10 mouse cellular contexts compared by ENCODE assay signal in the genomic region with DNA sequence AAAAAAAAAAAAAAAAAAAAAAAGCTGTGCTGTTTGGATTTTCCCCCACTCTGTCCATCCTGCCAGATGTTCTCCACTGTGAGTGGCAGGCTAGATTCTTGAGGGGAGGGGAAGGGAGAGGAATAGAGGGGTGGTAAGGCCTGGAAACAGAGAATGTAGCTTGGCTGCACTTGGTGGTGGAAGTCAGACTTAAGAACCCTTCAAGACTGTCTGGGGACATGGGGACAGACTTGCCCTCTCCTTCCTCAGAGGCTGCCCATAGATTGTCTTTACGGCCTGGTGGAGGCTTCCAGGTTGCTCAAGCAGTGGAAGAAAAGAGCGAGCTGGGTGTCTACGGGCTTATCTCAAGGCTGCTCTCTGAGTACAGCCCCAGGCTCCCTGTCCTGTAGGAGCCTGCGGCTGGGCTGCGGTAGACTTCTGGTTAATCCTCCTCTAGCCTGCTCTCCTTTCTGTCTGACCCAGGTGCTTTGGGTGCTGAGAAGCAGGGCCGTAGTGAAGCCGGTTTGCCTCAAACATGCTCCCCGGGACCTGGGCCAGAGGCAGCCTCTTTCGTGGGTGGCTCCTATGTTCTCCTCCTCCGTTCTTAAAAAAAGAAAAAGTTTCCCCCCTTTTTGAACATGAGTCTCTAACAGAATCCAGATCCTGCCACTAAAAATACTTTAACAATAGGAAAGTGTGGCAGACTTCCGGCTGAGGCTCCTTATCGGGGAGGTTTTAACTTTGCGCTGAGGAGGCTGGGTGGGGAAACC. TPM values are rescaled to one million over a fixed set of nuclear protein-coding genes. Genes with fewer than 3 reads are reported as not detected.
DNase-seq lines count a peak whose midpoint lies in the region; ATAC-seq and TF ChIP-seq lines count a peak whose summit lies in the region.
"Had no signal": no experiment of that assay in that cellular context is flagged by ENCODE, and none has a peak within 500 bp of the region (broad histone marks: within the 10 kb centered on the region; RNA-seq: fewer than 3 reads in every experiment).

No protein-coding gene starts in this region.

- H3K4me2 ChIP-seq in kidney, postnatal 0 days (ENCODE audit: low read length): peak overlapping the region; percentile 18; the same call in 1 of the 2 replicates
- peak overlapping the region; percentile 50 for H3K4me2 ChIP-seq in heart, embryonic 15.5 days
- peak overlapping the region; percentile 40 for H3K4me2 ChIP-seq in liver, embryonic 13.5 days

- no peak overlapping the region for H3K9ac ChIP-seq in kidney, postnatal 0 days (ENCODE audit: low read depth, low read length)
- peak overlapping the region; percentile 52 for H3K9ac ChIP-seq in heart, embryonic 15.5 days
- no peak overlapping the region for H3K9ac ChIP-seq in liver, embryonic 13.5 days

- H3K4me1 ChIP-seq in kidney, postnatal 0 days (replicated peaks; ENCODE audit: insufficient read depth, low read length): peaks cover 15% of the 10 kb centered on the region
- H3K4me1 ChIP-seq in heart, embryonic 15.5 days (replicated peaks): peaks cover 60% of the 10 kb centered on the region
- peaks cover 30% of the 10 kb centered on the region for H3K4me1 ChIP-seq in liver, embryonic 13.5 days (replicated peaks)

- H3K27ac ChIP-seq in kidney, postnatal 0 days: peak overlapping the region; percentile 60
- peak overlapping the region; percentile 93 for H3K27ac ChIP-seq in heart, embryonic 15.5 days
- peak overlapping the region; percentile 62 for H3K27ac ChIP-seq in liver, embryonic 13.5 days

- no peak overlapping the region for H3K4me3 ChIP-seq in kidney, postnatal 0 days (replicated peaks; ENCODE audit: low read depth, low read length)
- H3K4me3 ChIP-seq in heart, embryonic 15.5 days: peak overlapping the region; percentile 4; the same call in 1 of the 2 replicates
- no peak overlapping the region for H3K4me3 ChIP-seq in liver, embryonic 13.5 days (replicated peaks)
- H3K4me3 ChIP-seq: erythroblast, embryonic 14.5 days had no signal

- 54% methylated on average over 13 of the region's 13 CpGs for WGBS in kidney, postnatal 0 days
- WGBS in heart, embryonic 15.5 days: 10% methylated on average over 13 of the region's 13 CpGs
- WGBS in liver, embryonic 13.5 days (ENCODE audit: insufficient replicate concordance): 17% methylated on average over 13 of the region's 13 CpGs

- no peak for DNase-seq in kidney, postnatal 0 days (ENCODE audit: low spot score)
- DNase-seq in kidney, postnatal 25 days: no peak
- DNase-seq in liver, embryonic 13.5 days: no peak
- DNase-seq in adipocyte (ENCODE audit: low spot score): no peak
- DNase-seq in embryo, embryonic 11 days: no peak
- no peak for DNase-seq in spleen, postnatal 10 days (ENCODE audit: low spot score in 2 of 2)

- no peak for ATAC-seq in kidney, postnatal 0 days (replicated peaks; ENCODE audit: low FRiP score, low read depth)
- ATAC-seq in common myeloid progenitor, adult 5-6 weeks (replicated peaks; ENCODE audit: low read depth, poor library complexity, severe bottlenecking): peak; percentile 17; the same call in 1 of the 2 replicates
- ATAC-seq in heart, embryonic 15.5 days (replicated peaks; ENCODE audit: insufficient number of reproducible peaks, insufficient read depth, low FRiP score, low read depth): no peak; the same call in 1 of the 2 replicates
- peak; percentile 49; the same call in 1 of the 2 replicates for ATAC-seq in liver, embryonic 13.5 days (ENCODE audit: low read depth)

- TF ChIP-seq CTCF in kidney, postnatal 0 days (IDR thresholded peaks at IDR 0.05; ENCODE audit: low read depth): no peak

- H3K27me3 ChIP-seq in kidney, postnatal 0 days (ENCODE audit: insufficient read depth, low read length): no peaks in the 10 kb centered on the region
- H3K27me3 ChIP-seq in heart, embryonic 15.5 days: no peaks in the 10 kb centered on the region
- H3K27me3 ChIP-seq in liver, embryonic 13.5 days: peaks cover 32% of the 10 kb centered on the region

- no peaks in the 10 kb centered on the region for H3K9me3 ChIP-seq in kidney, postnatal 0 days (replicated peaks; ENCODE audit: low read length)
- H3K9me3 ChIP-seq in heart, embryonic 15.5 days (replicated peaks): no peaks in the 10 kb centered on the region
- H3K9me3 ChIP-seq in liver, embryonic 13.5 days (replicated peaks): no peaks in the 10 kb centered on the region

- no peaks in the 10 kb centered on the region for H3K36me3 ChIP-seq in kidney, postnatal 0 days (ENCODE audit: insufficient read depth, low read length)
- no peaks in the 10 kb centered on the region for H3K36me3 ChIP-seq in heart, embryonic 15.5 days
- no peaks in the 10 kb centered on the region for H3K36me3 ChIP-seq in liver, embryonic 13.5 days
- H3K36me3 ChIP-seq: G1E had no signal

RNA-seq across cellular contexts. Expression of a gene that starts 7.0 kb away (rescaled TPM):
- polyA plus RNA-seq in kidney, postnatal 0 days (2015; fragmentation: Nextera tagmentation; extraction: Ambion mirVana): 8.6 and 9.5 TPM in 2 replicates
- total RNA-seq in common myeloid progenitor, adult 5-6 weeks (2017): 24.2 and 32.7 TPM in 2 replicates
- 10.6 and 12.5 TPM in 2 replicates for polyA plus RNA-seq in heart, embryonic 15.5 days (2015; fragmentation: Nextera tagmentation; extraction: Ambion mirVana)
- 0.43 and 0.56 TPM in 2 replicates for polyA plus RNA-seq in liver, embryonic 13.5 days (2015; fragmentation: Nextera tagmentation; extraction: Ambion mirVana)
- total RNA-seq: G1E had no signal

RNA-seq across cellular contexts. Expression of a gene that starts 23.0 kb away (rescaled TPM):
- polyA plus RNA-seq in kidney, postnatal 0 days (2015; fragmentation: Nextera tagmentation; extraction: Ambion mirVana): 77.1 and 79.5 TPM in 2 replicates
- 30.7 and 34.8 TPM in 2 replicates for total RNA-seq in common myeloid progenitor, adult 5-6 weeks (2017)
- polyA plus RNA-seq in heart, embryonic 15.5 days (2015; fragmentation: Nextera tagmentation; extraction: Ambion mirVana): 52.0 and 59.9 TPM in 2 replicates
- polyA plus RNA-seq in liver, embryonic 13.5 days (2015; fragmentation: Nextera tagmentation; extraction: Ambion mirVana): 29.6 and 31.7 TPM in 2 replicates

RNA-seq across cellular contexts. Expression of a gene that starts 32.0 kb away (rescaled TPM):
- 23.3 and 24.5 TPM in 2 replicates for polyA plus RNA-seq in kidney, postnatal 0 days (2015; fragmentation: Nextera tagmentation; extraction: Ambion mirVana)
- total RNA-seq in common myeloid progenitor, adult 5-6 weeks (2017): 0.78 TPM in 1 of 2 replicates, not detected in the other
- polyA plus RNA-seq in heart, embryonic 15.5 days (2015; fragmentation: Nextera tagmentation; extraction: Ambion mirVana): 3.1 and 4.8 TPM in 2 replicates
- polyA plus RNA-seq in liver, embryonic 13.5 days (2015; fragmentation: Nextera tagmentation; extraction: Ambion mirVana): 0.13 and 0.22 TPM in 2 replicates
- total RNA-seq: G1E had no signal
- polyA plus RNA-seq: erythroblast, embryonic 14.5 days; G1E had no signal

RNA-seq across cellular contexts. Expression of a gene that starts 37.1 kb away (rescaled TPM):
- 3.7 and 4.0 TPM in 2 replicates for polyA plus RNA-seq in kidney, postnatal 0 days (2015; fragmentation: Nextera tagmentation; extraction: Ambion mirVana)
- total RNA-seq in common myeloid progenitor, adult 5-6 weeks (2017): 2.1 and 4.7 TPM in 2 replicates
- 3.3 and 5.0 TPM in 2 replicates for polyA plus RNA-seq in heart, embryonic 15.5 days (2015; fragmentation: Nextera tagmentation; extraction: Ambion mirVana)
- polyA plus RNA-seq in liver, embryonic 13.5 days (2015; fragmentation: Nextera tagmentation; extraction: Ambion mirVana): 0.29 and 0.44 TPM in 2 replicates

Comparison
In these comparisons a context has a peak if more than half of its experiments do, and no peak if none do; other contexts are left out.
1. ATAC-seq: peak in common myeloid progenitor, adult 5-6 weeks (single experiment) and liver, embryonic 13.5 days (single experiment); none in kidney, postnatal 0 days (single experiment) and heart, embryonic 15.5 days (single experiment).
2. Peak in every context shown above with its lines, with median percentiles within 50 percentile points of each other: H3K27ac ChIP-seq and H3K4me2 ChIP-seq.